Mouse (Mus musculus) G1E (cell line): ENCODE results near the gene Plod2.

ENCODE experiments used
- CTCF ChIP-seq: IDR thresholded peaks from 2 replicates; pipeline ENCODE4 v1.5.1; 2012; ENCODE audit warnings: low read depth, low read length, inconsistent platforms, mixed read lengths
- POLR2AphosphoS5 ChIP-seq: IDR thresholded peaks from 2 replicates; pipeline ENCODE4 v1.6.1; 2012; ENCODE audit warnings: low read depth, low read length, inconsistent platforms; ENCODE audit not compliant: insufficient replicate concordance
- TAL1 ChIP-seq: conservative IDR thresholded peaks from 2 replicates; pipeline ENCODE4 v1.6.1; 2012; ENCODE audit warnings: low read depth, low read length, inconsistent platforms, mixed read lengths

DNA sequence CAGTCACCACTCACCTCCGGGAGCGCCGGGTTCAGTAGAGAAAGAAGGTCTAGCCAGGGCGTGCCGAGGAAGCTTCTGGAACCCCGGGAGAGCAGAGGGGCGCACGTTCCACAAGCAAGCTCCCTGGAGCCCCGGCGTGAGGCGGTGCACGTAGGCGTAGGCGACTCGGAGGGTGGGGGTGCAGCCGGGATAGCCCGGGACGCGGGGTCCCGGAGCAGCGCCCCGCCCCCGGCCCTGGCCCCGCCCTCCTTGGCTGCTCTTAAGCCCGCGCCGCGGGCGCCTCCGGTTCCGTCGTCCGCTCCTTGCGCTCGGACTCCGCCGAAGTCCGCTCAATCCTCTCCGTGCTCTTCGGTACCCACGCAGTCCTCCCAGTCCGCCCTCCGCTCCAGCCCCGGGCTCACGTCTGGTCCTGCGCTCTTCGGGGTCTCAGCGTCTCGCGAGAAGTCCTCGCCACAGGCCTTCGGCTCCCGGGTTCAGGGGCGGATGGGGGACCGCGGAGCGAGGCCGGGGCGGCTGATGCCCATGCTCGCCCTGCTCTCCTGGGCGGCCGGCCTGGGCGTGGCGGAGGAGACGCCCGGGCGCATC is at the start of gene Plod2:
- TF ChIP-seq POLR2AphosphoS5 (no peak), CTCF (no peak), TAL1 (no peak)
